Mouse (Mus musculus): ENCODE data around the gene Pla2g6. TPM values are rescaled to one million over a fixed set of nuclear protein-coding genes. Genes with fewer than 3 reads are reported as not detected.
A peak's percentile ranks its signal among the peaks of the same experiment; 100 is the strongest.

The Pla2g6 gene
- polyA plus RNA-seq, 1 experiment from 2014 or later = 17.4 TPM

- H3K9ac ChIP-seq (replicated peaks; ENCODE audit: low read depth, low read length) = no peak overlapping the region
- H3K9me3 ChIP-seq (ENCODE audit: control insufficient read depth, low read depth, low read length) = no peaks in the 10 kb centered on the region
- WGBS = 73% methylated on average over 6 of the region's 6 CpGs
- H3K36me3 ChIP-seq (ENCODE audit: control insufficient read depth, insufficient read depth, low read length) = no peaks in the 10 kb centered on the region
- no peak overlapping the region for H3K4me3 ChIP-seq (ENCODE audit: low read depth, low read length)
- H3K4me2 ChIP-seq (replicated peaks; ENCODE audit: low read depth, low read length) = no peak overlapping the region
- peak overlapping the region; percentile 72; the same call in 1 of the 2 replicates for H3K27ac ChIP-seq (ENCODE audit: low read length)
- ATAC-seq (ENCODE audit: insufficient number of reproducible peaks, insufficient read depth, low FRiP score, low read depth) = no peak
- H3K27me3 ChIP-seq (ENCODE audit: control insufficient read depth, insufficient read depth, low read length) = no peaks in the 10 kb centered on the region
- peaks cover 25% of the 10 kb centered on the region; the same call in 1 of the 2 replicates for H3K4me1 ChIP-seq (ENCODE audit: control insufficient read depth, insufficient read depth, low read length)
These were observed 5.0 kb downstream of the Pla2g6 start for GRCm38 (mm10) chr15:79322991-79323790.

GRCm38 (mm10) chr15:79322281-79322990 is 5.8 kb downstream of the Pla2g6 start:
- Histone ChIP-seq H3K9ac (replicated peaks; ENCODE audit: low read depth, low read length) (no peak overlapping the region), H3K27me3 (ENCODE audit: control insufficient read depth, insufficient read depth, low read length) (no peaks in the 10 kb centered on the region), H3K9me3 (ENCODE audit: control insufficient read depth, low read depth, low read length) (no peaks in the 10 kb centered on the region), H3K4me2 (replicated peaks; ENCODE audit: low read depth, low read length) (no peak overlapping the region), H3K27ac (ENCODE audit: low read length) (peak overlapping the region; percentile 72; the same call in 1 of the 2 replicates), H3K4me1 (ENCODE audit: control insufficient read depth, insufficient read depth, low read length) (peaks cover 24% of the 10 kb centered on the region; the same call in 1 of the 2 replicates), H3K36me3 (ENCODE audit: control insufficient read depth, insufficient read depth, low read length) (no peaks in the 10 kb centered on the region), H3K4me3 (ENCODE audit: low read depth, low read length) (no peak overlapping the region)
- no peak for ATAC-seq (ENCODE audit: insufficient number of reproducible peaks, insufficient read depth, low FRiP score, low read depth)
- WGBS = 48% methylated on average over 11 of the region's 11 CpGs

GRCm38 (mm10) chr15:79321733-79322190 is 6.4 kb downstream of the Pla2g6 start:
- Histone ChIP-seq H3K4me3 (ENCODE audit: low read depth, low read length) (no peak overlapping the region), H3K9me3 (ENCODE audit: control insufficient read depth, low read depth, low read length) (no peaks in the 10 kb centered on the region), H3K27me3 (ENCODE audit: control insufficient read depth, insufficient read depth, low read length) (no peaks in the 10 kb centered on the region), H3K9ac (replicated peaks; ENCODE audit: low read depth, low read length) (no peak overlapping the region), H3K36me3 (ENCODE audit: control insufficient read depth, insufficient read depth, low read length) (no peaks in the 10 kb centered on the region), H3K27ac (ENCODE audit: low read length) (peak overlapping the region; percentile 72; the same call in 1 of the 2 replicates), H3K4me1 (ENCODE audit: control insufficient read depth, insufficient read depth, low read length) (peaks cover 20% of the 10 kb centered on the region; the same call in 1 of the 2 replicates), H3K4me2 (replicated peaks; ENCODE audit: low read depth, low read length) (no peak overlapping the region)
- WGBS = 49% methylated on average over 5 of the region's 5 CpGs
- no peak for ATAC-seq (ENCODE audit: insufficient number of reproducible peaks, insufficient read depth, low FRiP score, low read depth)

- 0 out of 2 replicates have a peak, but pooled peaks cover 3% of the 10 kb centered on the region for H3K36me3 ChIP-seq (ENCODE audit: control insufficient read depth, insufficient read depth, low read length)
- no peaks in the 10 kb centered on the region for H3K4me1 ChIP-seq (ENCODE audit: control insufficient read depth, insufficient read depth, low read length)
- no peak overlapping the region for H3K4me3 ChIP-seq (ENCODE audit: low read depth, low read length)
- no peak for ATAC-seq (ENCODE audit: insufficient number of reproducible peaks, insufficient read depth, low FRiP score, low read depth)
- H3K4me2 ChIP-seq (replicated peaks; ENCODE audit: low read depth, low read length) = no peak overlapping the region
- H3K9ac ChIP-seq (replicated peaks; ENCODE audit: low read depth, low read length) = no peak overlapping the region
- H3K27me3 ChIP-seq (ENCODE audit: control insufficient read depth, insufficient read depth, low read length) = no peaks in the 10 kb centered on the region
- 72% methylated on average over 8 of the region's 8 CpGs for WGBS
- H3K27ac ChIP-seq (ENCODE audit: low read length) = no peak overlapping the region
- no peaks in the 10 kb centered on the region for H3K9me3 ChIP-seq (ENCODE audit: control insufficient read depth, low read depth, low read length)
These were observed 14.3 kb downstream of the Pla2g6 start for GRCm38 (mm10) chr15:79313848-79314369.

GRCm38 (mm10) chr15:79307861-79308260 is 20.3 kb downstream of the Pla2g6 start:
- Histone ChIP-seq H3K4me1 (ENCODE audit: control insufficient read depth, insufficient read depth, low read length) (no peaks in the 10 kb centered on the region), H3K9me3 (ENCODE audit: control insufficient read depth, low read depth, low read length) (no peaks in the 10 kb centered on the region), H3K27me3 (ENCODE audit: control insufficient read depth, insufficient read depth, low read length) (no peaks in the 10 kb centered on the region), H3K4me3 (ENCODE audit: low read depth, low read length) (no peak overlapping the region), H3K9ac (replicated peaks; ENCODE audit: low read depth, low read length) (no peak overlapping the region), H3K36me3 (ENCODE audit: control insufficient read depth, insufficient read depth, low read length) (peaks cover 10% of the 10 kb centered on the region; the same call in 1 of the 2 replicates), H3K4me2 (replicated peaks; ENCODE audit: low read depth, low read length) (no peak overlapping the region), H3K27ac (ENCODE audit: low read length) (no peak overlapping the region)
- WGBS = 53% methylated on average over 4 of the region's 4 CpGs
- no peak for ATAC-seq (ENCODE audit: insufficient number of reproducible peaks, insufficient read depth, low FRiP score, low read depth)

DNA sequence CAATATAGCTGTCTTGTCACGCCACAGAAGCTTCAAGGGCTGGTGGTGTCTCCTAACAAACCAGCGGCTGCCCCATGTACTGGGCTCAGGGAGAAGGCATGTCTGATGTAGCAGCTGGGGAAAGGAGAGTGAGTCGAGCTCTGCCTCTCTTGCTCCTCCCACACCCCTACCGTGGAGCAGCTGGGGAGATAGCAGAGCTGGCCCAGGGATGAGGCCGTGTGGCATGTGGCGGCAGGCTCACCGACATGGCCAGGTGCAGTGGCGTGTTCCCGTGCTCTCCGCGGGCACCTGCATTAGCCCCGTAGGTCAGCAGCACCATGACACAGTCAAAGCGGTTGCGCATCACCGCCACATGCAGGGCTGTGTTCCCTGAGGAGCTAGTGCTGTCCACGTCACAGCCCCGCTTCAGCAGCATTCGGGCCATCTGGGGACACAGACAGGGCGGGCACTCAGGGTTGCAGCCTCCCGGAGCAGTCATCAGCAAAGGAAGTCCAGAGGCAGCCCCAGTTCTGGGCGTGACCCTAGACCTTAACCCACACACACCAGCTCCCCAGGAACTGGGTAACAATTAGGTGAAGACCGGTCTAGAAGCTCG is 22.1 kb downstream of the Pla2g6 start:
- 74% methylated on average over 23 of the region's 23 CpGs for WGBS
- H3K27ac ChIP-seq (ENCODE audit: low read length) = no peak overlapping the region

GRCm38 (mm10) chr15:79304832-79305231 is 23.4 kb downstream of the Pla2g6 start:
- no peak overlapping the region for H3K4me3 ChIP-seq (ENCODE audit: low read depth, low read length)
- 70% methylated on average over 4 of the region's 5 CpGs for WGBS
- ATAC-seq (ENCODE audit: insufficient number of reproducible peaks, insufficient read depth, low FRiP score, low read depth) = no peak

More for the DNA sequence above, 22.1 kb downstream of the Pla2g6 start:
- Histone ChIP-seq H3K9ac (replicated peaks; ENCODE audit: low read depth, low read length) (no peak overlapping the region), H3K27me3 (ENCODE audit: control insufficient read depth, insufficient read depth, low read length) (no peaks in the 10 kb centered on the region), H3K4me2 (replicated peaks; ENCODE audit: low read depth, low read length) (no peak overlapping the region), H3K4me1 (ENCODE audit: control insufficient read depth, insufficient read depth, low read length) (no peaks in the 10 kb centered on the region), H3K9me3 (ENCODE audit: control insufficient read depth, low read depth, low read length) (no peaks in the 10 kb centered on the region), H3K4me3 (ENCODE audit: low read depth, low read length) (no peak overlapping the region), H3K36me3 (ENCODE audit: control insufficient read depth, insufficient read depth, low read length) (peaks cover 10% of the 10 kb centered on the region; the same call in 1 of the 2 replicates)
- ATAC-seq (ENCODE audit: insufficient number of reproducible peaks, insufficient read depth, low FRiP score, low read depth) = no peak

DNA sequence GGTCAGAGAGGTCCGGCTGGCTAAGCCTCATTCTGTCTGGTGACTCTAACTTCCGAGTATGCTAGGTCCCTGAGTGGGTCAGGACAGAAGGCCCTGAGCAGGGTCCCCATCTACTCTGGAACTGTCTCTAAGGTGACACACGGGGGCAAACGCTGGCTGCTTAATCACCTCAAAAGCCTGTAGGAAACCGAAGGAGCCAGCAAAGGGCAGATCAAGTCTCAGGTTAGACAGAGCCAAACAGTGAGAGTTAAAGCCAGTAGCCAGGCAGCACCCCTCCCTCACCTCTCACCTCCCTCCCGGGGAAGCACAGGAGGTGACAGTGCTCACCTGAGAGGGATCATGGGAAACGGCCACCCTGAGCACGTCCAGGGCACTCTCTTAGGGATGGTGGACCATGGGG is 24.5 kb downstream of the Pla2g6 start:
- WGBS = 80% methylated on average over 8 of the region's 8 CpGs
- no peak for ATAC-seq (ENCODE audit: insufficient number of reproducible peaks, insufficient read depth, low FRiP score, low read depth)
- Histone ChIP-seq H3K36me3 (ENCODE audit: control insufficient read depth, insufficient read depth, low read length) (peaks cover 6% of the 10 kb centered on the region; the same call in 1 of the 2 replicates), H3K4me2 (replicated peaks; ENCODE audit: low read depth, low read length) (no peak overlapping the region), H3K4me3 (ENCODE audit: low read depth, low read length) (no peak overlapping the region), H3K9me3 (ENCODE audit: control insufficient read depth, low read depth, low read length) (no peaks in the 10 kb centered on the region), H3K4me1 (ENCODE audit: control insufficient read depth, insufficient read depth, low read length) (no peaks in the 10 kb centered on the region), H3K27me3 (ENCODE audit: control insufficient read depth, insufficient read depth, low read length) (no peaks in the 10 kb centered on the region), H3K9ac (replicated peaks; ENCODE audit: low read depth, low read length) (no peak overlapping the region), H3K27ac (ENCODE audit: low read length) (no peak overlapping the region)

More at GRCm38 (mm10) chr15:79304832-79305231, 23.4 kb downstream of the Pla2g6 start:
- no peak overlapping the region for H3K9ac ChIP-seq (replicated peaks; ENCODE audit: low read depth, low read length)
- H3K4me1 ChIP-seq (ENCODE audit: control insufficient read depth, insufficient read depth, low read length) = no peaks in the 10 kb centered on the region
- H3K36me3 ChIP-seq (ENCODE audit: control insufficient read depth, insufficient read depth, low read length) = peaks cover 6% of the 10 kb centered on the region; the same call in 1 of the 2 replicates
- H3K4me2 ChIP-seq (replicated peaks; ENCODE audit: low read depth, low read length) = no peak overlapping the region
- no peak overlapping the region for H3K27ac ChIP-seq (ENCODE audit: low read length)
- no peaks in the 10 kb centered on the region for H3K27me3 ChIP-seq (ENCODE audit: control insufficient read depth, insufficient read depth, low read length)
- no peaks in the 10 kb centered on the region for H3K9me3 ChIP-seq (ENCODE audit: control insufficient read depth, low read depth, low read length)

Measured in stomach, embryonic 14.5 days (tissue).